Mouse (Mus musculus) thymus, adult 18-20 months (tissue): ENCODE results near the gene Trpd52l3.
"Not testable (repeated sequence)": the region's sequence is repeated elsewhere in the genome, so short reads cannot be mapped to it uniquely, and the experiment has no call there.

Experiments used
- DNase-seq, 2 experiments: peaks; one replicate each; pipeline ENCODE4 v3.0.0; 2022; ENCODE audit warnings: mixed read lengths in 2 of 2

The Trpd52l3 gene

DNA sequence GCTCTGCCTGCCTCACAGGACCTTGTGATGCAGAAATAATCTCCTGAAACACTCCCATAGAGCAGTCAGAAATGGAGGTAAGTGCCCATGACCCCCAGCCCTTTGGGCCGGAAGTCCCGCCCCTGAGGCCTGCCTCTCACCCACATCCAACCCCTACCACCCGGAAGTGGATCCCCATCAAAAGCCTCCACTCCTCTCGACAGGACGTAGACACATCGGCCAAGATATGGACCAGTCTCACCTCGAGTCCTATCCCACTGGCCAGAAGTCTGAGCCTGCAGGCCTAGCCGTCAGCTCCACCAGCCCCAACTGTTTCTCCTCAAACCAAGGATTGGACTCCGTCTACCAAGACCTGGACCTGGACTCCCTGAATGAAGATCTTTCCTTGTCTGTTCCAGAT lies at the start of gene Trpd52l3:
Trpd52l3 (plus strand) TSS at position 170 of the 400 bp plus-strand sequence.
- no peak for DNase-seq

DNA sequence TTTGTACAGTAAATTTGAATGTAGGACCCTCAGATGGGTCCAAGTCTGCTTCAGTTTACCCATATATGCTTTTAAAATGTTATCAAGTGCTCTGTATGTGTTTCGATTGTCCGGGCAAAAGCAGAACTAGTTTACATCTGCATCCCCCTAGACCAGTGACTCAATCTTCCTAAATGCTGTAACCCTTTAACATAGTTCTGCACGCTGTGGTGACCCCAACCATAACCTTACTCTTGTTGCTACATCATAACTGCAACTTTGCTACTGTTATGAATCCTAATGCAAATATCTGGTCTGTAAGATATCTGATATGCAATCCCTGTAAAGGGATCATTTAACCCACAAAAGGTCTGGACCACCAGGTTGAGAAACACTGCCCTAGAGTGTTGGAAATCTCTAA lies 49.8 kb upstream of the Trpd52l3 start:
- no peak for DNase-seq

DNA sequence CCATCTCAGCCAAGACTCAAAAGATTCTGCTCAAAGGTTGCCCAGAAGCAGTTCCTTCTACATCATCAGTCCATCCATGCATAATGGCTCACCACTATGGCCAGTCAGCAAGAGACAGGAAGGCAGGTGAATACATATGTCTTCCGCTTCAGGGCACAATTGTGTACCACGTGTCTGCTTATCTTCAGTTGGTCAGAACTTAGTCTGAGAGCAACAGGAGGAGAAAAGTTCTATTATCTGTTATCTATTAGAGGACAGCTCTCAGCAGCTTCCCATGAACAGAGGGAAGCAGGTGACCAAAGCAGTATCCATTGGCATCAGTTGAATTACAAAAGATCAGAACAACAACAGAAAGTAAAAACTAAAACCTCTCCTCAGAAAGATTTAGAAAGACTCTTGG lies 48.1 kb upstream of the Trpd52l3 start:
- no peak for DNase-seq

GRCm38 (mm10) chr19:29960906-29961305 lies 42.7 kb upstream of the Trpd52l3 start:
- no peak for DNase-seq

- no peak for DNase-seq
These were observed 41.7 kb upstream of the Trpd52l3 start for GRCm38 (mm10) chr19:29961842-29962241.

DNA sequence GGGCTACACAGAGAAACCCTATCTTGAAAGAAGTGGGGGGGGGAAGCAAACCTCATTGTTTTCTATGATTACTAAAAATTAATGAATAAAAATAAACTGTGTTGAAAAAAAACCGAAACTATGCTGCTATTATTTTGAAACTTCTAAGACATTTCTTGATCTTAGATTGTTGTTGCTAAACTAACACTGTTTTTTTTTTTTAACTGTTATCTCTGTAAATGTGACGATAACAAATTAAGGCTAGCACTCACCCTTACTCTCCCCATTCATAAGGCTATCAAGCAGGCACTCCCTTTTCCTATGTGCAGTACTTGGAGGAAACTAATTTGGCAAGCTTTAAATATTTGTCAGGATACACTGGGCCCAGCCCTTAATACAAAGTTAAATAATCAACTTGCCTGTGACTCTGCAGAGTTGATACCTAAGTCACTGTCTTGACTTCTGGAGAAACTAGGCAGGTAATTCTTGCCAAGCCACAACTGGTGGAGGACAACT lies 39.9 kb upstream of the Trpd52l3 start:
- DNase-seq = no peak

GRCm38 (mm10) chr19:29967960-29968359 lies 35.6 kb upstream of the Trpd52l3 start:
- no peak for DNase-seq

- DNase-seq = no peak
These were observed 30.2 kb upstream of the Trpd52l3 start for GRCm38 (mm10) chr19:29973396-29973795.

DNA sequence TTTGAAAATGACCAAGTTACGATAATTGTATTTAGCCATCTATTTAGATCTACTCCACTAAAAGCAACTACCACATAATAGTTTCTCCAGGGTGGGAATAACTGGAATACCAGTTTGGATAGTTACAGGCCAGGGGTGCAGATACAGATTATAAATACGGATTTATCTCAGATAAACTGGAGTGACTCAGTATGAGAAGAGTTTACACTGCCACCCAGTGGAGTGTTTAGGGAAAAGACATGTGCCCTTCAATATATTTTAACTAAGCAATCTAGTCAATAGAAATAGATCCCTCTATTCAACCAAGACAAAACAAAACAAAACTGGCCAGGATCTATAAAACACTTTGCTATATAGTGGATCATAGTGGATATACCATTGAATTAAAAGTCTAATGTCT lies 24.7 kb upstream of the Trpd52l3 start:
- DNase-seq = no peak

GRCm38 (mm10) chr19:29979452-29980089 lies 24.0 kb upstream of the Trpd52l3 start:
- no peak for DNase-seq

GRCm38 (mm10) chr19:29984208-29985005 lies 19.2 kb upstream of the Trpd52l3 start:
- no peak for DNase-seq

GRCm38 (mm10) chr19:29986464-29987091 lies 17.0 kb upstream of the Trpd52l3 start:
- no peak for DNase-seq

- DNase-seq = no peak
These were observed 2.9 kb upstream of the Trpd52l3 start for GRCm38 (mm10) chr19:30000406-30001365.

GRCm38 (mm10) chr19:30001550-30001949 lies 2.0 kb upstream of the Trpd52l3 start:
- DNase-seq = no peak

DNA sequence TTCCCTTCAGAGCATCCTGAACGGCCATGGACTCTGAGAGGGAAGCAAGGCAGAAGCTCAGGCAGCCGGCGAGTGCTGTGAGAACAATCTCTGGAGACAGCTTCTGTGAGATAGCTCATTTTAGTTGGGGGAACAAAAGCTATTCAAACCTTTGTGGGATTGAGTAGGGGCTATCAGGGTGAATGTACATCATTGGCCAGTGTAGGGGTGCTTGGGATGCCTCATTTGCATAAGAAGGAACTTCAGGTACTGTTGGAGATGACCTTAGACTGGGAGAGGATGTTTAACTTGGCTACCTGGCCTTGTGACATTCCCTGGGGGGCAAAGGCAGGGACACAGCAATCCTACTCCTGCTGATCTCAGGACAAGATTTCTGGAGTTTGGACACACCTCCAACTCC lies 2.8 kb downstream of the Trpd52l3 start:
- DNase-seq = no peak

- no peak for DNase-seq
These were observed 7.1 kb downstream of the Trpd52l3 start for GRCm38 (mm10) chr19:30010520-30011296.

DNA sequence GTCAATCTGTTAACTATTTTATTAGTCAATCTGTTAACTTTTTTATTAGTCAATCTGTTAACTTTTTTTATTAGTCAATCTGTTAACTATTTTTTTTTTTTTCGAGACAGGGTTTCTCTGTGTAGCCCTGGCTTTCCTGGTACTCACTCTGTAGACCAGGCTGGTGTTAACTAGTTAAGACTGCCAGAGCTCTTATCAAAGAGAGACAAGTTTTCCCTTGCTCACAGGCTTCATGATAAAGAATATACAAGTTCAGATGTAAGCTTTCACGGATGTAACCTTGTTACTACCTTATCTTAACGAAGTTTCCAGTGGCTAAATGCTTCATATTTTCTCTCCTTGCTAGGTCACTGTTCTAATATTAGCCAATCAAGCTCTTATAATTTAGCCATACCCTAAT lies 10.7 kb downstream of the Trpd52l3 start:
- DNase-seq = no peak

- DNase-seq = no peak
These were observed 12.6 kb downstream of the Trpd52l3 start for GRCm38 (mm10) chr19:30016156-30016555.

- DNase-seq = not testable (repeated sequence)
These were observed 19.8 kb downstream of the Trpd52l3 start for GRCm38 (mm10) chr19:30023419-30023818.

DNA sequence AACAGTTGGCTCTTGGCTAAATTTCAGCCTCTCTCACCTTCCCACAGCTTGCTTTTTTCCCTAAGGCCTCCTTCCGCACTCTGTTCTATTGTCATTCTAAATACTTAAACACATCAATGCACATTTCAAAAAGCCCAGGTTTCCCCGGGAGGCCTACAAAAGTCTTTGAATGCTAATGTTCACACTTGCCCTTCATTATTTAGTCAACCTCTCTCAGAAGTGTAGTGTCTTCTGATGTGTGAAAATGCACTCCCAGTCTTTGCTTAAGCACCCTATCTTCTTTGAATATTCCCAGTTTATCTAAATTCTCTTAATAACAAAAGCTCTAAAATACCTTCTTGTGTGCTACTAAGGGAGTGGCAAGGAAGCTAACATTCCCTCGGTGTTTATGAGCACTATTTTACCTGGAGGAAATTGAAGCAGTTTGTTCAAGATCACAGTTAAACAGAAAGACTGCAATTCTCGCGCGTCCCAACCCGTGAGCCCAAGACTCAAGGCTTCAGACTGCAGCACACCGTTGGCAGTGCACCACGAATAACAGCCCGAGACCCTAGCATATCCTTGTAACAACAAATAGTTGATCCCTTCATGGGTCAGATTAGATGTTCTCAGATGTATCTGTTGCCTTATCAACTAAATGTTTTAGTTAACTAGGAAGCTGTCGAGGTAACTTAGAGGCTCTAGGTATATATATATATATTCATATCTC lies 25.6 kb downstream of the Trpd52l3 start:
- DNase-seq = no peak
